Mouse (Mus musculus) megakaryocyte, adult 5-6 weeks (primary cell): ENCODE data around the gene Lmcd1. TPM values are rescaled to one million over a fixed set of nuclear protein-coding genes. Genes with fewer than 3 reads are reported as not detected.
"Not testable (repeated sequence)": the region's sequence is repeated elsewhere in the genome, so short reads cannot be mapped to it uniquely, and the experiment has no call there.

Experiments
- ATAC-seq: 2 replicates; pipeline ENCODE4 v1.8.0; 2016; ENCODE audit warnings: mild to moderate bottlenecking, inconsistent platforms; ENCODE audit not compliant: poor library complexity, severe bottlenecking
- total RNA-seq, 2 experiments: library from RNA; stranded (forward) in 1 of 2; stranded (reverse) in 1 of 2; fragments of 153-499, 151-499 nt in 1 of 2; fragments of 221-1000, 200-1000 nt in 1 of 2; gene quantifications; 2 replicates each; pipeline versions ENCODE4 v1.2.3 to v1.2.4; 2015 to 2017

The Lmcd1 gene
- 0.27 TPM in 1 of 2 replicates, not detected in the other for total RNA-seq (2015)
- total RNA-seq (2017), result 0.11 and 0.20 TPM in 2 replicates

- peak; percentile 43; the same call in 1 of the 2 replicates for ATAC-seq
These were observed at the start of gene Lmcd1 for GRCm38 (mm10) chr6:112273501-112274205. Gene Lmcd1, plus strand, starts transcription at chr6:112273758.

- ATAC-seq, result no peak
These were observed 49.5 kb upstream of the Lmcd1 start for GRCm38 (mm10) chr6:112223877-112224632.

- ATAC-seq, result no peak
These were observed 36.8 kb upstream of the Lmcd1 start for GRCm38 (mm10) chr6:112236775-112237174.

GRCm38 (mm10) chr6:112242216-112242615 lies 31.3 kb upstream of the Lmcd1 start:
- ATAC-seq, result no peak

GRCm38 (mm10) chr6:112245639-112246038 lies 27.9 kb upstream of the Lmcd1 start:
- no peak for ATAC-seq

- ATAC-seq, result no peak
These were observed 26.9 kb upstream of the Lmcd1 start for GRCm38 (mm10) chr6:112246636-112247035.

- not testable (repeated sequence) for ATAC-seq
These were observed 19.6 kb upstream of the Lmcd1 start for GRCm38 (mm10) chr6:112253943-112254342.

GRCm38 (mm10) chr6:112254967-112255366 lies 18.6 kb upstream of the Lmcd1 start:
- no peak for ATAC-seq

GRCm38 (mm10) chr6:112255388-112256225 lies 18.0 kb upstream of the Lmcd1 start:
- ATAC-seq, result no peak

GRCm38 (mm10) chr6:112256599-112256998 lies 17.0 kb upstream of the Lmcd1 start:
- no peak for ATAC-seq

GRCm38 (mm10) chr6:112261089-112261488 lies 12.5 kb upstream of the Lmcd1 start:
- no peak for ATAC-seq

GRCm38 (mm10) chr6:112264321-112264720 lies 9.2 kb upstream of the Lmcd1 start:
- no peak for ATAC-seq

GRCm38 (mm10) chr6:112266631-112267030 lies 6.9 kb upstream of the Lmcd1 start:
- ATAC-seq, result no peak

GRCm38 (mm10) chr6:112267661-112268357 lies 5.7 kb upstream of the Lmcd1 start:
- ATAC-seq, result no peak

GRCm38 (mm10) chr6:112274261-112275055 lies 900 bp downstream of the Lmcd1 start:
- ATAC-seq, result no peak

- ATAC-seq, result no peak
These were observed 2.2 kb downstream of the Lmcd1 start for GRCm38 (mm10) chr6:112275731-112276245.

- no peak for ATAC-seq
These were observed 5.2 kb downstream of the Lmcd1 start for GRCm38 (mm10) chr6:112278805-112279204.

GRCm38 (mm10) chr6:112280161-112280560 lies 6.6 kb downstream of the Lmcd1 start:
- no peak for ATAC-seq

GRCm38 (mm10) chr6:112280945-112281344 lies 7.4 kb downstream of the Lmcd1 start:
- no peak for ATAC-seq

- no peak for ATAC-seq
These were observed 8.4 kb downstream of the Lmcd1 start for GRCm38 (mm10) chr6:112281935-112282334.
